Mouse (Mus musculus): ENCODE data around the gene Uhrf1bp1. TPM values are rescaled to one million over a fixed set of nuclear protein-coding genes. Genes with fewer than 3 reads are reported as not detected.

Uhrf1bp1 gene
- polyA plus RNA-seq, 1 experiment from 2014 or later, result 5.2 TPM

GRCm38 (mm10) chr17:27881518-27881917, 25.3 kb downstream of the Uhrf1bp1 start:
- Histone ChIP-seq H3K4me2 (ENCODE audit: low read depth, low read length) (no peak overlapping the region), H3K27me3 (ENCODE audit: control insufficient read depth, insufficient read depth, low read length) (no peaks in the 10 kb centered on the region), H3K9ac (replicated peaks; ENCODE audit: low read length) (no peak overlapping the region), H3K4me1 (ENCODE audit: control insufficient read depth, insufficient read depth, low read length) (no peaks in the 10 kb centered on the region), H3K27ac (replicated peaks; ENCODE audit: low read depth, low read length) (no peak overlapping the region), H3K4me3 (ENCODE audit: low read depth, low read length) (no peak overlapping the region), H3K9me3 (replicated peaks; ENCODE audit: control insufficient read depth, low read length) (no peaks in the 10 kb centered on the region), H3K36me3 (replicated peaks; ENCODE audit: control insufficient read depth, insufficient read depth, low read depth, low read length) (0 out of 2 replicates have a peak, but pooled peaks cover 2% of the 10 kb centered on the region)
- WGBS, result 68% methylated on average over 11 of the region's 11 CpGs
- ATAC-seq (replicated peaks; ENCODE audit: insufficient number of reproducible peaks, low FRiP score, low TSS enrichment, low read depth) (no peak), DNase-seq (ENCODE audit: low spot score) (no peak)

- H3K36me3 ChIP-seq (replicated peaks; ENCODE audit: control insufficient read depth, insufficient read depth, low read depth, low read length), result peaks cover 6% of the 10 kb centered on the region
- no peak overlapping the region for H3K27ac ChIP-seq (replicated peaks; ENCODE audit: low read depth, low read length)
- WGBS, result 89% methylated on average over 8 of the region's 8 CpGs
Measured at GRCm38 (mm10) chr17:27883129-27883528, 26.9 kb downstream of the Uhrf1bp1 start.

GRCm38 (mm10) chr17:27883994-27884393, 27.8 kb downstream of the Uhrf1bp1 start:
- H3K27me3 ChIP-seq (ENCODE audit: control insufficient read depth, insufficient read depth, low read length), result no peaks in the 10 kb centered on the region
- no peak for DNase-seq (ENCODE audit: low spot score)
- H3K27ac ChIP-seq (replicated peaks; ENCODE audit: low read depth, low read length), result no peak overlapping the region
- no peaks in the 10 kb centered on the region for H3K4me1 ChIP-seq (ENCODE audit: control insufficient read depth, insufficient read depth, low read length)
- H3K9ac ChIP-seq (replicated peaks; ENCODE audit: low read length), result no peak overlapping the region
- WGBS, result 88% methylated on average over 6 of the region's 6 CpGs
- peaks cover 6% of the 10 kb centered on the region for H3K36me3 ChIP-seq (replicated peaks; ENCODE audit: control insufficient read depth, insufficient read depth, low read depth, low read length)
- no peak overlapping the region for H3K4me3 ChIP-seq (ENCODE audit: low read depth, low read length)
- H3K4me2 ChIP-seq (ENCODE audit: low read depth, low read length), result no peak overlapping the region
- no peaks in the 10 kb centered on the region for H3K9me3 ChIP-seq (replicated peaks; ENCODE audit: control insufficient read depth, low read length)
- ATAC-seq (replicated peaks; ENCODE audit: insufficient number of reproducible peaks, low FRiP score, low TSS enrichment, low read depth), result no peak

More at GRCm38 (mm10) chr17:27883129-27883528, 26.9 kb downstream of the Uhrf1bp1 start:
- Histone ChIP-seq H3K9me3 (replicated peaks; ENCODE audit: control insufficient read depth, low read length) (no peaks in the 10 kb centered on the region), H3K4me2 (ENCODE audit: low read depth, low read length) (no peak overlapping the region), H3K9ac (replicated peaks; ENCODE audit: low read length) (no peak overlapping the region), H3K27me3 (ENCODE audit: control insufficient read depth, insufficient read depth, low read length) (no peaks in the 10 kb centered on the region), H3K4me1 (ENCODE audit: control insufficient read depth, insufficient read depth, low read length) (no peaks in the 10 kb centered on the region), H3K4me3 (ENCODE audit: low read depth, low read length) (no peak overlapping the region)
- DNase-seq (ENCODE audit: low spot score) (no peak), ATAC-seq (replicated peaks; ENCODE audit: insufficient number of reproducible peaks, low FRiP score, low TSS enrichment, low read depth) (no peak)

GRCm38 (mm10) chr17:27886499-27887210, 30.4 kb downstream of the Uhrf1bp1 start:
- H3K36me3 ChIP-seq (replicated peaks; ENCODE audit: control insufficient read depth, insufficient read depth, low read depth, low read length), result peaks cover 4% of the 10 kb centered on the region
- no peak for ATAC-seq (replicated peaks; ENCODE audit: insufficient number of reproducible peaks, low FRiP score, low TSS enrichment, low read depth)
- H3K4me3 ChIP-seq (ENCODE audit: low read depth, low read length), result no peak overlapping the region
- no peak overlapping the region for H3K27ac ChIP-seq (replicated peaks; ENCODE audit: low read depth, low read length)
- H3K27me3 ChIP-seq (ENCODE audit: control insufficient read depth, insufficient read depth, low read length), result no peaks in the 10 kb centered on the region
- no peak overlapping the region for H3K4me2 ChIP-seq (ENCODE audit: low read depth, low read length)
- H3K4me1 ChIP-seq (ENCODE audit: control insufficient read depth, insufficient read depth, low read length), result no peaks in the 10 kb centered on the region
- H3K9me3 ChIP-seq (replicated peaks; ENCODE audit: control insufficient read depth, low read length), result no peaks in the 10 kb centered on the region
- 81% methylated on average over 19 of the region's 19 CpGs for WGBS
- no peak for DNase-seq (ENCODE audit: low spot score)
- no peak overlapping the region for H3K9ac ChIP-seq (replicated peaks; ENCODE audit: low read length)

- Histone ChIP-seq H3K4me2 (ENCODE audit: low read depth, low read length) (peak overlapping the region; percentile 60), H3K9ac (replicated peaks; ENCODE audit: low read length) (peak overlapping the region; percentile 80), H3K36me3 (replicated peaks; ENCODE audit: control insufficient read depth, insufficient read depth, low read depth, low read length) (peaks cover 3% of the 10 kb centered on the region), H3K9me3 (replicated peaks; ENCODE audit: control insufficient read depth, low read length) (no peaks in the 10 kb centered on the region), H3K27me3 (ENCODE audit: control insufficient read depth, insufficient read depth, low read length) (no peaks in the 10 kb centered on the region), H3K4me3 (ENCODE audit: low read depth, low read length) (peak overlapping the region; percentile 71), H3K4me1 (ENCODE audit: control insufficient read depth, insufficient read depth, low read length) (no peaks in the 10 kb centered on the region), H3K27ac (replicated peaks; ENCODE audit: low read depth, low read length) (no peak overlapping the region)
- DNase-seq (ENCODE audit: low spot score) (peak; percentile 94), ATAC-seq (replicated peaks; ENCODE audit: insufficient number of reproducible peaks, low FRiP score, low TSS enrichment, low read depth) (peak; percentile 48)
- WGBS, result under 1% methylated on average over 45 of the region's 45 CpGs
Measured at GRCm38 (mm10) chr17:27907512-27908205, 51.4 kb downstream of the Uhrf1bp1 start.

- peak overlapping the region; percentile 60 for H3K4me2 ChIP-seq (ENCODE audit: low read depth, low read length)
- DNase-seq (ENCODE audit: low spot score) (no peak), ATAC-seq (replicated peaks; ENCODE audit: insufficient number of reproducible peaks, low FRiP score, low TSS enrichment, low read depth) (no peak)
- peak overlapping the region; percentile 71 for H3K4me3 ChIP-seq (ENCODE audit: low read depth, low read length)
- WGBS, result 0% methylated on average over 12 of the region's 12 CpGs
- H3K27me3 ChIP-seq (ENCODE audit: control insufficient read depth, insufficient read depth, low read length), result no peaks in the 10 kb centered on the region
- no peaks in the 10 kb centered on the region for H3K9me3 ChIP-seq (replicated peaks; ENCODE audit: control insufficient read depth, low read length)
- no peaks in the 10 kb centered on the region; the same call in 1 of the 2 replicates for H3K36me3 ChIP-seq (replicated peaks; ENCODE audit: control insufficient read depth, insufficient read depth, low read depth, low read length)
- H3K4me1 ChIP-seq (ENCODE audit: control insufficient read depth, insufficient read depth, low read length), result no peaks in the 10 kb centered on the region
- H3K27ac ChIP-seq (replicated peaks; ENCODE audit: low read depth, low read length), result peak overlapping the region; percentile 4; the same call in 1 of the 2 replicates
- peak overlapping the region; percentile 84 for H3K9ac ChIP-seq (replicated peaks; ENCODE audit: low read length)
Measured at GRCm38 (mm10) chr17:27908206-27908887, 52.1 kb downstream of the Uhrf1bp1 start.

- H3K9me3 ChIP-seq (replicated peaks; ENCODE audit: control insufficient read depth, low read length), result no peaks in the 10 kb centered on the region
- H3K9ac ChIP-seq (replicated peaks; ENCODE audit: low read length), result peak within 1 kb of the TSS; percentile 84
- no peaks in the 10 kb centered on the region for H3K27me3 ChIP-seq (ENCODE audit: control insufficient read depth, insufficient read depth, low read length)
- peak within 1 kb of the TSS; percentile 4; the same call in 1 of the 2 replicates for H3K27ac ChIP-seq (replicated peaks; ENCODE audit: low read depth, low read length)
- peak within 1 kb of the TSS; percentile 87 for H3K4me2 ChIP-seq (ENCODE audit: low read depth, low read length)
- H3K4me3 ChIP-seq (ENCODE audit: low read depth, low read length), result peak within 1 kb of the TSS; percentile 71
- DNase-seq (ENCODE audit: low spot score) (peak; percentile 90), ATAC-seq (replicated peaks; ENCODE audit: insufficient number of reproducible peaks, low FRiP score, low TSS enrichment, low read depth) (peak; percentile 75)
- WGBS, result under 1% methylated on average over 58 of the region's 78 CpGs
- H3K36me3 ChIP-seq (replicated peaks; ENCODE audit: control insufficient read depth, insufficient read depth, low read depth, low read length), result no peaks in the 10 kb centered on the region
- H3K4me1 ChIP-seq (ENCODE audit: control insufficient read depth, insufficient read depth, low read length), result no peaks in the 10 kb centered on the region
Measured at GRCm38 (mm10) chr17:27908888-27909621, 52.8 kb downstream of the Uhrf1bp1 start, which contains the start of gene Anks1. TSS of gene Anks1 (plus strand) at chr17:27909306.
